Mouse (Mus musculus) stomach, embryonic 14.5 days (tissue): ENCODE data around the gene Mmp2. TPM values are rescaled to one million over a fixed set of nuclear protein-coding genes. Genes with fewer than 3 reads are reported as not detected.

Experiments
- ATAC-seq: fragments of 200-750 bp; cut with Nextera tagmentation; 2 replicates; pipeline ENCODE4 v1.8.0; 2017; ENCODE audit warnings: low read depth, moderate TSS enrichment; ENCODE audit not compliant: insufficient number of reproducible peaks, insufficient read depth, low FRiP score
- H3K27ac ChIP-seq: fragments of 300-500 bp; sonication (generic); 2 replicates; pipeline ENCODE4 v1.5.1; 2014; ENCODE audit warnings: mild to moderate bottlenecking, low read length, moderate library complexity, mixed read lengths
- H3K27me3 ChIP-seq: fragments of 300-500 bp; sonication (generic); 2 replicates; pipeline ENCODE4 v1.6.1; 2014; ENCODE audit warnings: low read length, control low read depth, mixed read lengths; ENCODE audit not compliant: control insufficient read depth, insufficient read depth
- H3K36me3 ChIP-seq: fragments of 300-500 bp; sonication (generic); 2 replicates; pipeline ENCODE4 v1.6.1; 2014; ENCODE audit warnings: mild to moderate bottlenecking, control low read depth, low read length, moderate library complexity, mixed read lengths; ENCODE audit not compliant: control insufficient read depth, insufficient read depth
- H3K4me1 ChIP-seq: fragments of 300-500 bp; sonication (generic); 2 replicates; pipeline ENCODE4 v1.6.1; 2014; ENCODE audit warnings: low read length, control low read depth, mixed read lengths; ENCODE audit not compliant: control insufficient read depth, insufficient read depth
- H3K4me2 ChIP-seq: fragments of 300-500 bp; sonication (generic); replicated peaks from 2 replicates; pipeline ENCODE4 v1.6.1; 2014; ENCODE audit warnings: low read depth, low read length, control low read depth
- H3K4me3 ChIP-seq: fragments of 300-500 bp; sonication (generic); 2 replicates; pipeline ENCODE4 v1.5.1; 2014; ENCODE audit warnings: low read depth, low read length, control low read depth
- H3K9ac ChIP-seq: fragments of 300-500 bp; sonication (generic); replicated peaks from 2 replicates; pipeline ENCODE4 v1.6.1; 2014; ENCODE audit warnings: low read depth, mild to moderate bottlenecking, control low read depth, low read length, moderate library complexity, mixed read lengths
- H3K9me3 ChIP-seq: fragments of 300-500 bp; sonication (generic); 2 replicates; pipeline ENCODE4 v1.6.1; 2016; ENCODE audit warnings: low read depth, low read length, control low read depth; ENCODE audit not compliant: control insufficient read depth
- WGBS: fragments of 180-500 bp; shearing (Covaris S2); extraction: QIAGEN DNeasy Blood & Tissue Kit; methylation state at CpG from one replicate; pipeline ENCODE4 v1.1.7; 2014; 5-methylcytosine and 5-hydroxymethylcytosine counted together
- polyA plus RNA-seq: library from polyadenylated mRNA; unstranded; fragments of >200 nt; fragmentation: Nextera tagmentation; extraction: Ambion mirVana; gene quantifications from 2 replicates; pipeline ENCODE4 v1.2.1, GENCODE M21; 2014

Gene Mmp2
- polyA plus RNA-seq, 1 experiment from 2014 or later, result 198 TPM

- no peak for ATAC-seq
- no peak overlapping the region for H3K4me2 ChIP-seq
- no peaks in the 10 kb centered on the region for H3K36me3 ChIP-seq
- no peak overlapping the region for H3K4me3 ChIP-seq
- H3K9me3 ChIP-seq, result no peaks in the 10 kb centered on the region
- no peaks in the 10 kb centered on the region for H3K4me1 ChIP-seq
- H3K27ac ChIP-seq, result no peak overlapping the region
- no peaks in the 10 kb centered on the region for H3K27me3 ChIP-seq
- WGBS, result 61% methylated on average over 2 of the region's 2 CpGs
- H3K9ac ChIP-seq, result no peak overlapping the region
Observed at GRCm38 (mm10) chr8:92893870-92894269, 66.8 kb downstream of the Mmp2 start.

GRCm38 (mm10) chr8:92895053-92895452, 68.0 kb downstream of the Mmp2 start:
- Histone ChIP-seq H3K9ac (no peak overlapping the region), H3K4me2 (no peak overlapping the region), H3K4me3 (no peak overlapping the region), H3K27me3 (no peaks in the 10 kb centered on the region), H3K4me1 (no peaks in the 10 kb centered on the region), H3K27ac (no peak overlapping the region), H3K9me3 (no peaks in the 10 kb centered on the region), H3K36me3 (no peaks in the 10 kb centered on the region)
- WGBS, result 76% methylated on average over 7 of the region's 7 CpGs
- peak; percentile 78 for ATAC-seq

GRCm38 (mm10) chr8:92896056-92896455, 69.0 kb downstream of the Mmp2 start:
- Histone ChIP-seq H3K9me3 (no peaks in the 10 kb centered on the region), H3K4me1 (no peaks in the 10 kb centered on the region), H3K27ac (no peak overlapping the region), H3K4me3 (no peak overlapping the region), H3K27me3 (no peaks in the 10 kb centered on the region), H3K4me2 (no peak overlapping the region), H3K9ac (no peak overlapping the region), H3K36me3 (no peaks in the 10 kb centered on the region)
- WGBS, result 87% methylated on average over 1 of the region's 1 CpGs
- ATAC-seq, result no peak

- 57% methylated on average over 5 of the region's 5 CpGs for WGBS
- no peak for ATAC-seq
- H3K27me3 ChIP-seq, result no peaks in the 10 kb centered on the region
Observed at GRCm38 (mm10) chr8:92896611-92897010, 69.5 kb downstream of the Mmp2 start.

GRCm38 (mm10) chr8:92897794-92898193, 70.7 kb downstream of the Mmp2 start:
- H3K9ac ChIP-seq, result no peak overlapping the region
- ATAC-seq, result no peak
- H3K27ac ChIP-seq, result no peak overlapping the region
- WGBS, result 75% methylated on average over 4 of the region's 4 CpGs
- H3K4me3 ChIP-seq, result no peak overlapping the region
- no peaks in the 10 kb centered on the region for H3K27me3 ChIP-seq
- H3K36me3 ChIP-seq, result no peaks in the 10 kb centered on the region
- no peak overlapping the region for H3K4me2 ChIP-seq
- H3K4me1 ChIP-seq, result no peaks in the 10 kb centered on the region
- H3K9me3 ChIP-seq, result no peaks in the 10 kb centered on the region

More at GRCm38 (mm10) chr8:92896611-92897010, 69.5 kb downstream of the Mmp2 start:
- Histone ChIP-seq H3K36me3 (no peaks in the 10 kb centered on the region), H3K27ac (no peak overlapping the region), H3K4me1 (no peaks in the 10 kb centered on the region), H3K4me3 (no peak overlapping the region), H3K4me2 (no peak overlapping the region), H3K9me3 (no peaks in the 10 kb centered on the region), H3K9ac (no peak overlapping the region)

GRCm38 (mm10) chr8:92899590-92899989, 72.5 kb downstream of the Mmp2 start:
- Histone ChIP-seq H3K4me2 (no peak overlapping the region), H3K4me1 (no peaks in the 10 kb centered on the region), H3K27ac (no peak overlapping the region), H3K9me3 (no peaks in the 10 kb centered on the region), H3K9ac (no peak overlapping the region), H3K4me3 (no peak overlapping the region), H3K27me3 (no peaks in the 10 kb centered on the region), H3K36me3 (no peaks in the 10 kb centered on the region)
- ATAC-seq, result no peak
- 64% methylated on average over 9 of the region's 9 CpGs for WGBS

- Histone ChIP-seq H3K27me3 (no peaks in the 10 kb centered on the region), H3K36me3 (no peaks in the 10 kb centered on the region), H3K4me1 (no peaks in the 10 kb centered on the region), H3K4me3 (no peak within 1 kb of the TSS), H3K27ac (no peak within 1 kb of the TSS), H3K4me2 (no peak within 1 kb of the TSS), H3K9ac (no peak within 1 kb of the TSS), H3K9me3 (no peaks in the 10 kb centered on the region)
- ATAC-seq, result no peak
- 88% methylated on average over 5 of the region's 5 CpGs for WGBS
Observed at GRCm38 (mm10) chr8:92901107-92901506, 74.0 kb downstream of the Mmp2 start, which contains the start of gene Capns2. Capns2 (plus strand) TSS chr8:92901407.

- WGBS, result 83% methylated on average over 2 of the region's 2 CpGs
- Histone ChIP-seq H3K27me3 (no peaks in the 10 kb centered on the region), H3K4me1 (no peaks in the 10 kb centered on the region), H3K9me3 (no peaks in the 10 kb centered on the region), H3K9ac (no peak overlapping the region), H3K4me2 (no peak overlapping the region), H3K27ac (no peak overlapping the region), H3K4me3 (no peak overlapping the region), H3K36me3 (no peaks in the 10 kb centered on the region)
- ATAC-seq, result no peak
Observed at GRCm38 (mm10) chr8:92902981-92903380, 75.9 kb downstream of the Mmp2 start.
